Mouse (Mus musculus): ENCODE measurements around the gene Rbfox1. TPM values are rescaled to one million over a fixed set of nuclear protein-coding genes. Genes with fewer than 3 reads are reported as not detected.

The Rbfox1 gene
- total and polyA plus RNA-seq, 3 experiments, result not detected

GRCm38 (mm10) chr16:7076707-7077106 lies 1191.6 kb downstream of the Rbfox1 start:
- no peak overlapping the region for H3K4me3 ChIP-seq (ENCODE audit: control insufficient read depth in 1 of 2, insufficient read depth in 1 of 2, low read depth in 2 of 2, low read length in 2 of 2)
- no peaks in the 10 kb centered on the region for H3K9me3 ChIP-seq (replicated peaks; ENCODE audit: insufficient read depth, low read length)
- H3K36me3 ChIP-seq (ENCODE audit: control insufficient read depth in 1 of 2, insufficient read depth in 2 of 2, low read length in 2 of 2), result no peaks in the 10 kb centered on the region
- TF ChIP-seq USF1 (IDR thresholded peaks at IDR 0.05; ENCODE audit: low read depth, low read length) (no peak), SIN3A (IDR thresholded peaks at IDR 0.05; ENCODE audit: low read length) (no peak), SMC3 (IDR thresholded peaks at IDR 0.05; ENCODE audit: low read depth, low read length) (no peak), MYB (IDR thresholded peaks at IDR 0.05; ENCODE audit: low read depth, low read length) (no peak), USF2 (IDR thresholded peaks at IDR 0.05; ENCODE audit: borderline replicate concordance in 1 of 2, insufficient read depth in 1 of 2, low read depth in 1 of 2, low read length in 2 of 2) (no peak), CTCF (IDR thresholded peaks at IDR 0.05 in 2 of 3, conservative IDR thresholded peaks at IDR 0.05 in 1 of 3; ENCODE audit: control insufficient read depth in 1 of 3, insufficient read depth in 1 of 3, low read depth in 2 of 3, low read length in 3 of 3, poor library complexity in 1 of 3, severe bottlenecking in 1 of 3) (no peak), BHLHE40 (IDR thresholded peaks at IDR 0.05; ENCODE audit: borderline replicate concordance, low read depth, low read length) (no peak), NRF1 (IDR thresholded peaks at IDR 0.05; ENCODE audit: insufficient read depth, low read depth, low read length, poor library complexity, severe bottlenecking) (no peak)
- no peak overlapping the region for H3K27ac ChIP-seq (ENCODE audit: control insufficient read depth, low read depth, low read length)
- no peaks in the 10 kb centered on the region for H3K79me2 ChIP-seq (ENCODE audit: control insufficient read depth, insufficient read depth, low read length, poor library complexity)
- no peaks in the 10 kb centered on the region for H3K27me3 ChIP-seq (ENCODE audit: control insufficient read depth in 1 of 2, insufficient read depth in 2 of 2, low read length in 2 of 2)
- H3K4me1 ChIP-seq (ENCODE audit: control insufficient read depth in 1 of 2, insufficient read depth in 2 of 2, low read length in 2 of 2), result no peaks in the 10 kb centered on the region
- H3K9ac ChIP-seq (ENCODE audit: control insufficient read depth, low read depth, low read length, poor library complexity, severe bottlenecking), result no peak overlapping the region
- DNase-seq (ENCODE audit: low read depth, low spot score), result no peak

GRCm38 (mm10) chr16:7081074-7081568 lies 1196.0 kb downstream of the Rbfox1 start:
- no peak overlapping the region for H3K27ac ChIP-seq (ENCODE audit: control insufficient read depth, low read depth, low read length)
- no peaks in the 10 kb centered on the region for H3K27me3 ChIP-seq (ENCODE audit: control insufficient read depth in 1 of 2, insufficient read depth in 2 of 2, low read length in 2 of 2)
- no peak overlapping the region for H3K9ac ChIP-seq (ENCODE audit: control insufficient read depth, low read depth, low read length, poor library complexity, severe bottlenecking)
- no peak for DNase-seq (ENCODE audit: low read depth, low spot score)
- H3K4me3 ChIP-seq (ENCODE audit: control insufficient read depth in 1 of 2, insufficient read depth in 1 of 2, low read depth in 2 of 2, low read length in 2 of 2), result no peak overlapping the region
- TF ChIP-seq MAFK (IDR thresholded peaks at IDR 0.05; ENCODE audit: borderline replicate concordance, low read depth, low read length) (no peak), UBTF (IDR thresholded peaks at IDR 0.05; ENCODE audit: borderline replicate concordance, insufficient read depth, low read depth, low read length) (no peak), MYB (IDR thresholded peaks at IDR 0.05; ENCODE audit: low read depth, low read length) (no peak), MXI1 (IDR thresholded peaks at IDR 0.05; ENCODE audit: low read depth, low read length) (no peak), ZMIZ1 (IDR thresholded peaks at IDR 0.05; ENCODE audit: low read depth, low read length) (no peak), EP300 (IDR thresholded peaks at IDR 0.05; ENCODE audit: low read depth in 1 of 2, low read length in 2 of 2) (no peak), ZC3H11A (IDR thresholded peaks at IDR 0.05; ENCODE audit: low read depth, low read length) (no peak), RAD21 (IDR thresholded peaks at IDR 0.05; ENCODE audit: low read depth, low read length) (no peak), CHD2 (IDR thresholded peaks at IDR 0.05; ENCODE audit: low read length) (no peak)
- H3K4me1 ChIP-seq (ENCODE audit: control insufficient read depth in 1 of 2, insufficient read depth in 2 of 2, low read length in 2 of 2), result no peaks in the 10 kb centered on the region
- no peaks in the 10 kb centered on the region for H3K36me3 ChIP-seq (ENCODE audit: control insufficient read depth in 1 of 2, insufficient read depth in 2 of 2, low read length in 2 of 2)
- H3K79me2 ChIP-seq (ENCODE audit: control insufficient read depth, insufficient read depth, low read length, poor library complexity), result no peaks in the 10 kb centered on the region
- H3K9me3 ChIP-seq (replicated peaks; ENCODE audit: insufficient read depth, low read length), result no peaks in the 10 kb centered on the region
